Mouse (Mus musculus): ENCODE measurements around the gene Hmg20b. TPM values are rescaled to one million over a fixed set of nuclear protein-coding genes. Genes with fewer than 3 reads are reported as not detected.

Gene Hmg20b
- 38.4 and 47.5 TPM in 2 replicates for polyA plus RNA-seq (2015; fragmentation: Nextera tagmentation; extraction: Ambion mirVana)

DNA sequence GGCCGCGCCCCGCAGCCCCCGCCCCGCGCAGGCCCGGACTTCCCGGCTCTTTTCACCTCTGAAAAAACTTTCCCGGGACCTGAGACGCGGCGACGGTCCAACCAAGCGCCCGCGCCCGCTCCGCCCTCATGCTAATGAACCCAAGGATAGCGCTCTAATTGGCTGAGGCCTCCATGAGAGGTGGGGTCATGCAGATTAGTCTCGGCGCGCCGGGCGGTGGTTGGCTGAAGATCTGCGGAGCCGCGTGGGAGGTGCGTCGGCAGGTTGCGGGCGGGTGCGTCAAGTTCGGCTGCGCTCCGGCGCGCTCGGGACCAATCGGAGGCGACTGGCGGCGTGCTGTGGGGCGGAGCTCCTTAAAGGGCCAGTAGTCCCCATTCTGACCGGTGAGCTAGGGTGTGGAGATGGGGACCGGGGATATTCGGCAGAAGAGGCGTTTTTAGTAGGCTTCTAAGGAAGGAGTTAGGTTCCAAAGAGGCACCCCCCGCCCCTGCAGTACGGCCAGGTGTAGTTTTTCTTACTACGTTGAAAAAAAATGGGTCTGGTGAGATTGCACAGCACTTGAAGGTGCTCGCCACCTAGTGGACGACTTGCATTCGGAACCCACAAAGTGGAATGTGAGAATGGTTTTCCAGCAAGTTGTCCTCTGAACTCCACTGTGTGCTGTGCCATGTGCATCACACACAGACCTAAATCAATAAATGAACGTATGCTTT, at the start of gene Hmg20b:
Gene Hmg20b, minus strand, starts transcription at position 130 of the 713 bp plus-strand sequence.

DNA sequence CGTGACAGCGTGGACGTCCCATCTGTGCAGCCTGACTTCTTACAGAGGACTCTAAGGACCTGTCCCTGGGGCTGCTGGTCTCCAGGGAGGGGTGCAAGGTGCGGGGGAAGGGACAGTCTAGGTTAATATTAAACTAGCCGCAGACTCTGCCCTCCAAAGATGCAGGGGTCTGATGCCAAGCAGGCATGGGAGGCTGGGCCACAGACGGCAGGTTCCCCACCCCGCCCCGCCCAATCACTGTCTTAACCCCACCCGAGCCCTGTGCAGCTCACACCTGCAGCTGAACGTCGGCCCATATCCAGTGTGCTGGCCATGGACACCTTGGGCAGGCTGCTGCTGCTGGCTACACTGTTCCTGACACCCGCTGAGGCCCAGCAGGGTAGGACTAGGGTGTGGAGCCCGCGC, 42.5 kb upstream of the Hmg20b start, which contains the start of gene Smim24:
Gene Smim24, plus strand, starts transcription at position 271 of the 405 bp plus-strand sequence.

DNA sequence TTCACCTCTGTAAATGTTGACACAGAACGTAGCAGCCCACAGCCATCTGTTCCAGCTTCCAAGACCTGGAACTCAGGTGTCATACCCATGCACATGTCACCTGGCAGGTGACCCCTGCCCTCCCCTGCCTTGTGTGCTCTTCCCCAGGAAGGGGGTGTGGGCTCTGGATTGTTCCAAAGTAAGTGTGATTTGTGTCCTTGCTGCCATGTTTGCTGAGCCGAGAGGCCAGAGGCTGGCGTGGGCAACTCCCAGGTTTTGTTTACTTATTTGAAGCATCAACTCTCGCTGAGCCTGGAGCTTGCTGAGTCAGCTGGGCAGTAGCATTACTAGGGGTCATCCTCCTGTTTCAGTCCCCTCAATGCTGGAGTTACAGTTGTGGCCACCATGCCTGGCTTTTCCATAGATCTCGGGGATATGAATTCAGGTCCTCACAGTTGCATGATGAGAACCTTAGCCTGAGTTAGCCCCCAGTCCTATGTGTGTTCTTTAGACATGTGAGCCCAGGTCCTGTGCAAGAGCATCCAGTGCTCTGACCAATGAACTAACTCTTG, 38.3 kb upstream of the Hmg20b start, which contains the start of gene Gm48552:
Gene Gm48552, plus strand, starts transcription at position 501 of the 551 bp plus-strand sequence.

DNA sequence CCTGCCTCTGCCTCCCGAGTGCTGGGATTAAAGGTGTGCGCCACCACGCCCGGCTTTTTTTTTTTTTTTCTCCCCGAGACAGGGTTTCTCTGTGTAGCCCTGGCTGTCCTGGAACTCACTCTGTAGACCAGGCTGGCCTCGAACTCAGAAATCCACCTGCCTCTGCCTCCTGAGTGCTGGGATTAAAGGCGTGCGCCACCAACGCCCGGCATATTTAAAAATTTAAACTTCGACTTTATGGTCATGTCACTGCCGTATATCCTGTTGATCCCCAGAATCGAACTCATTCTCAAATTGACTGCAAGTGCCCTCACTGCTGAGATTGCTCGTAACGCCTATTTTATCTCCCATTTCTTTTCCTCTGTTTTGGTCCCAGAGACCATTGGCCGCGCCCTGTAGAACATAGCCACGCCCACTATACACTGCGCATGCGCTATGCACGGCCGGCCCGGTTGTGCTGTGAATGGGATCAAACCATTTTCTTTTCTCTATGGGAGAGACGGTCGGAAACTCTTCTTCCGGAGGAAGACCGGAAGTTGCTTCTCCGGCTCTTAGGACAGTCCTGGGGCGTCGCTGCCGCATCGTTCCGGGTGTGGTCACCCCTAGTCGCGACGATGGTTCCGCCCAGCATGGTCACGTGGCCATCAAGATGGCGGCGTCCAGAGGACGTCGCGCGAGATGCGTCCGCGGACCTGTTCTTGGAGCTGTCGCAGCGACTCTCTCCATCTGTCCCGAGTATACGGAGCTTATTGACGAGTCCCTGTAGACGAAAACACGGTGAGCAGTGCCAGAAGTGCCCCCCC, 33.7 kb upstream of the Hmg20b start, which contains the start of the genes Dohh and Gm48551:
Gene Dohh, plus strand, starts transcription at position 627 of the 803 bp plus-strand sequence.
Gene Gm48551, plus strand, starts transcription at position 665 of the 803 bp plus-strand sequence.

DNA sequence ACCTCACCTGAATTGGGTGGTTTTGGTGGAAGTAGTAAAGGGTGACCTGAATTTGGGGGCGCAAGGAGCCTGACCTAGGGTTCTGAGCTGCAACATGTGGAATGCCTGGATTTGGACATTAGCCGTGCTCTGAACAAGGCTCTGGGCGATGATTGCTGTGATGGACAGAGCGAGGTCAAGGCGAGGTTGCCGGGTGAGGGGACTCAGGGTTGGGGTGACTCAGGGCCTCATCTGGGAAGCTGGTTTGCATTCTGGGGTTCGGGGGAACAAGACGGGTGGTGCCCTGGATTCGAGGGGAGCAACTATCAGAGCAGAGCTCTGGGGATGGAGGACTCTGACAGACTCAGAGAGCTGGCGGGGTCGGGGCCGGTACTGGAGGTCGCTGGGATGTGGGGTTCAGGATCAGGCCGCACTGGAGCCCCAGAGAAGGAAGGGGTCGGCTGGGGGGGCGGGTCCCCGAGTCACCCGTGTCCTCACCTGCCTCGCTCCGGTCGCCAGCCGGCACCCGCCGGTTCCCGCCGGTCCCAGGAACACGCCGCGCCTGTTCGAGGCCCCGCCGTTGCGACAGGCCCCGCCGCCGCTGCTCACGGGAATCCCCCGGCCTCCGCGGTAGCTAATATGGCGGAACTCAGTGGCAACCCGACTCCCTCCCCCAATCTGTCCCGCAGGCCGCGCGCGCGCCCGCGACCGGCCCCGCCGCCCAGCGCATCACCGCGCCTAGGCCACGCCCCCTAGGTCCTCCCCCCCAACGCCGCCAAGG, 27.7 kb upstream of the Hmg20b start, which contains the start of gene Fzr1:
Gene Fzr1, minus strand, starts transcription at position 724 of the 760 bp plus-strand sequence.

DNA sequence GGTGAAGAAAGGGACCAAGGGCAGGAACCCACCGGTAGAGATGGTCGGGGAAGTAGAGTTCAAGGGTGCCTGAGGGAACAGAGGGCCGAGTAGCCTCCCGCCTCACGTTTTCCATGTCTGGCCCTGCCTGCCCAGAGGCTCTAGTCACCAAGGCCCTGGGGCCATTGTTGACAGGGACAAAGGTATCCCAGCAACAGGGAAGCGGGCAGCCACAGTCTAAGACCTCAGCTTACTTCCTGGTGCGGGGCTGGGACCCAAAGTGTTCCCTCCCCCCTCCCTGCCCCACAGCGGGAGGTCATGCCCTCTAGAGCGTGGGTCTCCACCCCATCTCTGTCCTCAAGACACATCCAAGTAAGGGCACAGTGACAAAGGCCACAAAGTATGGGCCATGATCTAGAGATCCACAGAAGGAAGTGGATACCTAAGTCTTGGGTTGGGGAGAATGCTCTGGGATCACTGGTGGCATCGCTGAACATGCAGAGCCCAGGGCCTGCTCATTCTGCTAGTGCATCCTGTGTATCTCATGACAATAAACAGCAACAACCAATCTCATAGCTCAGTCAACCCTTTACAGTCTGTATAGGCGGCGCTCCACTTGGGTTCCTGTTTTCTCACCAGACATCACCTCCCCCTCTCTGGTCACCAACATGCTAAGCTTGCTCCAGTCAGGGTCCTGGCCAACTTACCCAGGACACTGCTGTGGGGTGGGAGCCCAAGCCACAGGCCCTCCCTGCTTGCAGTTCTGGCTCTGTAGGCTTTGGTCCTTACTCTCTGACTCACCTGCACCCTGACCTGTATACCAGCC, 15.6 kb upstream of the Hmg20b start, which contains the start of gene 4930404N11Rik:
Gene 4930404N11Rik, minus strand, starts transcription at position 145 of the 805 bp plus-strand sequence.

DNA sequence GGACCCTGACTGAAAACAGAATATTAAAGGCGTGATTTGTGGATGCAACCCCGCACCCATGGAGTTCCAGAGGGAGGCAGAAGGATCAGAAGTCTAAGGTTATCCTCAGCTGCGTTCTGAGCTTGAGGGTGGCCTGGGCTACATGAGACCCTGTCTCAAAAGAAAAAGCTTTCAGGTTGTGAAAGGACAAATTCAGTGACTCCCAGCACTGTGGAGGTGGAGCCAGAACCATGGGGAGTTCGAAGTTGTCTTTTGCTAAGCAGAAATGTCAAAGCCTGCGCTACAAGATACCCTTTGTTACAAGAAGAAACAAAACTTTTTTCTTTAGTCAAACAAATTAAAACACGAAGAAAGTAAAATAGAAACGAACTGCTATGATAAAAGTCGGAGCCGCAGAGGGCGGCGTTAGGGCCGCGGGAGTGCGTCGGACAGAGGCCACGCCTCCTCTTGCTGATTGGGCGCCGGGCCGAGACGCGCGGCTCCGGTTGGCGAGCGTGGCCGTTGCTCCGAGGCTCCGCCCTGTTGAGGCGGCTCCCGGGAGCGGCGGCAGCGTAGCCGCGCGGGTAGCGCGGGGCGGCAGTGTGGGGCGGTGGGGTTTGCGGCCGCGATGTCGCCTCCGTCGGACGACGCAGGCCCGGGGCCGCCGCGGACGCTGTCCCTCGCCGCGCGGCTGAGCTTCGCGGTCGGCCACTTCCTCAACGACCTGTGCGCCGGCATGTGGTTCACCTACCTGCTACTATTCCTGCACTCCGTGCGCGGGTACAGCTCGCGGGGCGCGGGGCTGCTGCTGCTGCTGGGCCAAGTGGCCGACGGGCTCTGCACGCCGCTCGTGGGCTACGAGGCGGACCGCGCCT, 6.9 kb upstream of the Hmg20b start, which contains the start of gene Mfsd12:
Gene Mfsd12, plus strand, starts transcription at position 501 of the 854 bp plus-strand sequence.

DNA sequence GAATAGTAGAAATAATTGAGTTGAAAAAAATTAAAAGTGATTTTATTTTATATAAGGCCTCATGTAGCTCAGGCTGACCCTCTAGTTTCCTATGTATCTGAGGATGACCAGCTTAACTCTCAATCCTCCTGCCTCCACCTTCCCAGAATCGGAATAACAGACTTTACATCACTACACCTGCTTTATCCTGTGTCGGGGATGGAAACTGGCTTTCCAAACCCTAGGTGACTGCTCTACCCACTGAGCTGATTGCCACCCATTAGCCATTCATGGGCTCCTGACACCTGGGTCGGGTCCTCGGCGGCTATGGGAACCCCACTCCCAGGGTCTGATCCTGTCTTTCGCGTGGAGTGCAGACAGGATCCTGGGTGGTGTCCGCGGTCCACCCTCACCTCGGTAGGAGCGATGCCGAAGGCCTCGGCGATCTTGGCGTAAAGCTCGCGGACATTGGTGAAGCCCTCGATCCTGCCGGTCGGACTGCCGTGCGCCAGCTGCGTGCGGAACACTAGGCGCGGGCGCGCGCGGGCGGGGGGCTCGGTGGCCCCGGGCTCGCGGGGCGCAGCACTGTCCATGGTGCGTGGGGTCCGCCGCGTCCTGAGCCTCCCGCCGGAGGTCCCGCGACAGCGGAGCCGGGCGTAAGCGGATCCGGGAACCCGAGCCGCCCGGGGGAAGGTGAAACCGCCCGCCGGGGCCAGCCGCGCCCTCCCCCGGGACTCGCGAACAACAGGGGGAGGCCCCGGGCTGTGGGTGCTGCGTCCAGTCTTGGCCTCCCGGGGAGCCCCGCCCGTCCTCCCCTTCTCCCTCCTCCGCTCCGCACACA, 7.4 kb downstream of the Hmg20b start, which contains the start of gene Gipc3:
Gene Gipc3, minus strand, starts transcription at position 581 of the 820 bp plus-strand sequence.

DNA sequence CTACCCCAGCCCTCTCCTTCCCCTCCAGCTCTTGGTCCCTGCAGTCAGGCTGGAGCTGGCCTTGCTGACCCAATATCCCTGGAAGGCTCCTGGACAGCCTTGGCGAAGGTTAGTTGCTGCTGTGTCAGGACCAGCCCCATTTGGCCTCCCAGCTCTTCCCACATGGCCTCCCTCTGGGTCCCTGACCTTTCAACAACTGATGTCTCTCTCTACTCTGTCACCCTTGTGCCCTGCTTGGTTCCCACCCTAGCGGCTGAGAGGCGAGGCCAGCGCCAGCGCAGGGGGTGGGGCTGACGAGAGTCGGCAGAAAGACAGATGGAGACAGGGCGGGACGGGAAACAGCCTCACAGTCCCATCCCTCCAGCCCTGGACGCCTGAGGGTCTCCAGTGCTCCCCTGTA, 21.9 kb downstream of the Hmg20b start, which contains the start of gene Tbxa2r:
Gene Tbxa2r, plus strand, starts transcription at position 346 of the 400 bp plus-strand sequence.

DNA sequence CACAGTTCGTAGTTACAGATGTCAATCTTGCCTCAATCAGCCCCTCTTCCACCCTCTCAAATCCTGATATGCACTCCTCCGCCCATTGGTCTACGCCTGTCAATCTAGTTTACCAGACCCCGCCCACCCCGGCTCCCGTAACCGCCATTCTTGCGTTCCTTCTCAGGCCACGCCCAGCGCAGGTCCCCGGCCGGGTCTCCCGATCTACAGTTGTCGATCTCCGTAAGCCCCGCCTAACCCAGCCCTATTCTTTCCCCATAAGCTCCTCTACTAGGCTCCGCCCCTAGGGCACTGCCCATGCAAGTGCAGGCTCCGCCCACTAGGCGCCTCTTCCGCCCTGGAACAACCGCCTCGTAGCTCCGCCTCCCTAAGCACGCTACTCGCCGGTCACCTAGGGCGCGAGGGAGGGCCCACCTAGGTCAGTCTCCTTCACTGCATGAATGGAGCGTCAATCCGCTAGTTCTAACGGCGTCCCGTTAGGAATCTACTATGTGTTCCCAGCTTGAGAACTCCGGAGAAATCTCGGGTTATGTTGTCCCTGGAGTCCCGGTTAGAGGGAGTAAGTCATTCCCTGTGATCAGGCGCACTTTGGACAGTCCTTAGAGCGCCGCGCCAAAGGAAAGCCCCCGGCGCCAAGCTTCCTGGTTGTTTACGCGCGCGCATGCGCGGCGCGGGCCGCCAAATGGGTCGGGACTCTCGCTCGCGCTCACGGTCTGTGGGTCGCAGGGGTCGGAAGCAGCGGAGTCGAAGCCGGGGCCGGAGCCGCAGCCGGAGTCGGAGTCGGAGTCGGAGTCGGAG, 29.5 kb downstream of the Hmg20b start, which contains the start of gene Cactin:
Gene Cactin, plus strand, starts transcription at position 554 of the 798 bp plus-strand sequence.

Small RNAs within 50 kb of the gene (microRNA-seq; reads per million reads assigned to microRNA genes)
- gene Mir6913: 0 to 0.21 reads per million in 2 experiments

Other genes with a start within 250 kb of the Hmg20b start
- gene Map2k2, start 244.6 kb downstream of the Hmg20b start, polyA plus RNA-seq (2015; fragmentation: Nextera tagmentation; extraction: Ambion mirVana): 143 and 155 TPM in 2 replicates
- gene Zbtb7a, start 215.3 kb downstream of the Hmg20b start, polyA plus RNA-seq (2015; fragmentation: Nextera tagmentation; extraction: Ambion mirVana): 29.7 and 34.0 TPM in 2 replicates
- 20.9 and 22.3 TPM in 2 replicates for gene Pias4, start 182.6 kb downstream of the Hmg20b start, polyA plus RNA-seq (2015; fragmentation: Nextera tagmentation; extraction: Ambion mirVana)
- gene Eef2, start 173.8 kb downstream of the Hmg20b start, polyA plus RNA-seq (2015; fragmentation: Nextera tagmentation; extraction: Ambion mirVana): 392 and 402 TPM in 2 replicates
- 44.3 and 52.5 TPM in 2 replicates for gene Dapk3, start 167.5 kb downstream of the Hmg20b start, polyA plus RNA-seq (2015; fragmentation: Nextera tagmentation; extraction: Ambion mirVana)
- not detected in 2 replicates for gene 4930442H23Rik, start 166.6 kb downstream of the Hmg20b start, polyA plus RNA-seq (2015; fragmentation: Nextera tagmentation; extraction: Ambion mirVana)
- gene Nmrk2, start 148.4 kb downstream of the Hmg20b start, polyA plus RNA-seq (2015; fragmentation: Nextera tagmentation; extraction: Ambion mirVana): 2.9 and 4.7 TPM in 2 replicates
- 0.26 and 0.45 TPM in 2 replicates for gene Atcay, start 119.6 kb downstream of the Hmg20b start, polyA plus RNA-seq (2015; fragmentation: Nextera tagmentation; extraction: Ambion mirVana)
- gene Zfr2, start 117.3 kb downstream of the Hmg20b start, polyA plus RNA-seq (2015; fragmentation: Nextera tagmentation; extraction: Ambion mirVana): 2.3 and 2.5 TPM in 2 replicates
- gene Matk, start 97.5 kb downstream of the Hmg20b start, polyA plus RNA-seq (2015; fragmentation: Nextera tagmentation; extraction: Ambion mirVana): 0.65 and 0.90 TPM in 2 replicates
- 201 and 207 TPM in 2 replicates for gene Mrpl54, start 83.5 kb downstream of the Hmg20b start, polyA plus RNA-seq (2015; fragmentation: Nextera tagmentation; extraction: Ambion mirVana)
- 50.7 and 53.6 TPM in 2 replicates for gene Apba3, start 83.5 kb downstream of the Hmg20b start, polyA plus RNA-seq (2015; fragmentation: Nextera tagmentation; extraction: Ambion mirVana)
- 0.47 and 0.58 TPM in 2 replicates for gene Tjp3, start 58.9 kb downstream of the Hmg20b start, polyA plus RNA-seq (2015; fragmentation: Nextera tagmentation; extraction: Ambion mirVana)
- 15.1 and 16.0 TPM in 2 replicates for gene Pip5k1c, start 57.5 kb downstream of the Hmg20b start, polyA plus RNA-seq (2015; fragmentation: Nextera tagmentation; extraction: Ambion mirVana)
- 11.0 and 15.5 TPM in 2 replicates for gene Cactin, start 29.4 kb downstream of the Hmg20b start, polyA plus RNA-seq (2015; fragmentation: Nextera tagmentation; extraction: Ambion mirVana)
- gene Tbxa2r, start 21.7 kb downstream of the Hmg20b start, polyA plus RNA-seq (2015; fragmentation: Nextera tagmentation; extraction: Ambion mirVana): 7.3 and 7.8 TPM in 2 replicates
- gene Gipc3, start 7.2 kb downstream of the Hmg20b start, polyA plus RNA-seq (2015; fragmentation: Nextera tagmentation; extraction: Ambion mirVana): 0.11 and 0.13 TPM in 2 replicates
- 5.9 and 8.0 TPM in 2 replicates for gene Mfsd12, start 7.0 kb upstream of the Hmg20b start, polyA plus RNA-seq (2015; fragmentation: Nextera tagmentation; extraction: Ambion mirVana)
- 0.27 and 0.37 TPM in 2 replicates for gene 4930404N11Rik, start 15.3 kb upstream of the Hmg20b start, polyA plus RNA-seq (2015; fragmentation: Nextera tagmentation; extraction: Ambion mirVana)
- 35.3 and 36.5 TPM in 2 replicates for gene Fzr1, start 28.0 kb upstream of the Hmg20b start, polyA plus RNA-seq (2015; fragmentation: Nextera tagmentation; extraction: Ambion mirVana)
- 70.2 and 72.8 TPM in 2 replicates for gene Dohh, start 33.9 kb upstream of the Hmg20b start, polyA plus RNA-seq (2015; fragmentation: Nextera tagmentation; extraction: Ambion mirVana)
- gene Gm48551, start 34.0 kb upstream of the Hmg20b start, polyA plus RNA-seq (2015; fragmentation: Nextera tagmentation; extraction: Ambion mirVana): 1.2 and 1.4 TPM in 2 replicates
- gene Gm48552, start 38.5 kb upstream of the Hmg20b start, polyA plus RNA-seq (2015; fragmentation: Nextera tagmentation; extraction: Ambion mirVana): 0.24 TPM in 2 replicates
- gene Smim24, start 42.6 kb upstream of the Hmg20b start, polyA plus RNA-seq (2015; fragmentation: Nextera tagmentation; extraction: Ambion mirVana): 1.0 and 1.6 TPM in 2 replicates
- 130 and 133 TPM in 2 replicates for gene Nfic, start 105.2 kb upstream of the Hmg20b start, polyA plus RNA-seq (2015; fragmentation: Nextera tagmentation; extraction: Ambion mirVana)
- 0.09 TPM in 1 of 2 replicates, not detected in the other for gene Celf5, start 132.2 kb upstream of the Hmg20b start, polyA plus RNA-seq (2015; fragmentation: Nextera tagmentation; extraction: Ambion mirVana)
- 36.0 and 36.4 TPM in 2 replicates for gene Ncln, start 145.9 kb upstream of the Hmg20b start, polyA plus RNA-seq (2015; fragmentation: Nextera tagmentation; extraction: Ambion mirVana)
- 0.66 and 0.81 TPM in 2 replicates for gene S1pr4, start 149.7 kb upstream of the Hmg20b start, polyA plus RNA-seq (2015; fragmentation: Nextera tagmentation; extraction: Ambion mirVana)
- gene Gna15, start 173.7 kb upstream of the Hmg20b start, polyA plus RNA-seq (2015; fragmentation: Nextera tagmentation; extraction: Ambion mirVana): 1.3 and 2.6 TPM in 2 replicates
- gene Gna11, start 194.7 kb upstream of the Hmg20b start, polyA plus RNA-seq (2015; fragmentation: Nextera tagmentation; extraction: Ambion mirVana): 44.8 and 48.0 TPM in 2 replicates
- gene Aes, start 209.0 kb upstream of the Hmg20b start, polyA plus RNA-seq (2015; fragmentation: Nextera tagmentation; extraction: Ambion mirVana): 684 and 719 TPM in 2 replicates
- 7.1 and 9.1 TPM in 2 replicates for gene Tle2, start 224.1 kb upstream of the Hmg20b start, polyA plus RNA-seq (2015; fragmentation: Nextera tagmentation; extraction: Ambion mirVana)